Mouse (Mus musculus): Measurements from ENCODE around the gene Akip1.

Akip1 gene

GRCm38 (mm10) chr7:109703190-109704015 is at the start of gene Akip1, which contains the start of gene St5:
TSS of gene Akip1 (plus strand) at chr7:109703690.
TSS of gene St5 (minus strand) at chr7:109703605.
- DNase-seq (ENCODE audit: low spot score in 2 of 2): peak; percentile 98 to 99

GRCm38 (mm10) chr7:109654871-109655270 is 48.6 kb upstream of the Akip1 start:
- DNase-seq (ENCODE audit: low spot score in 2 of 2): no peak

- DNase-seq (ENCODE audit: low spot score in 2 of 2): no peak
Measured at GRCm38 (mm10) chr7:109657884-109658283, 45.6 kb upstream of the Akip1 start.

- DNase-seq (ENCODE audit: low spot score in 2 of 2): no peak
Measured at GRCm38 (mm10) chr7:109659278-109659677, 44.2 kb upstream of the Akip1 start.

GRCm38 (mm10) chr7:109662626-109663025 is 40.9 kb upstream of the Akip1 start:
- DNase-seq (ENCODE audit: low spot score in 2 of 2): no peak

- DNase-seq (ENCODE audit: low spot score in 2 of 2): no peak
Measured at GRCm38 (mm10) chr7:109666664-109667063, 36.8 kb upstream of the Akip1 start.

- DNase-seq (ENCODE audit: low spot score in 2 of 2): no peak
Measured at GRCm38 (mm10) chr7:109669426-109670170, 33.9 kb upstream of the Akip1 start.

GRCm38 (mm10) chr7:109671581-109672471 is 31.7 kb upstream of the Akip1 start:
- DNase-seq (ENCODE audit: low spot score in 2 of 2): peak; percentile 30 to 72

GRCm38 (mm10) chr7:109674944-109675628 is 28.4 kb upstream of the Akip1 start:
- no peak for DNase-seq (ENCODE audit: low spot score in 2 of 2)

- DNase-seq (ENCODE audit: low spot score in 2 of 2): no peak
Measured at GRCm38 (mm10) chr7:109680284-109680683, 23.2 kb upstream of the Akip1 start.

- no peak for DNase-seq (ENCODE audit: low spot score in 2 of 2)
Measured at GRCm38 (mm10) chr7:109680879-109681278, 22.6 kb upstream of the Akip1 start.

- DNase-seq (ENCODE audit: low spot score in 2 of 2): no peak
Measured at GRCm38 (mm10) chr7:109686585-109687128, 16.8 kb upstream of the Akip1 start.

GRCm38 (mm10) chr7:109690101-109690500 is 13.4 kb upstream of the Akip1 start:
- DNase-seq (ENCODE audit: low spot score in 2 of 2): no peak

- DNase-seq (ENCODE audit: low spot score in 2 of 2): no peak
Measured at GRCm38 (mm10) chr7:109690961-109691360, 12.5 kb upstream of the Akip1 start.

- DNase-seq (ENCODE audit: low spot score in 2 of 2): no peak
Measured at GRCm38 (mm10) chr7:109694576-109695338, 8.7 kb upstream of the Akip1 start.

GRCm38 (mm10) chr7:109695339-109695726 is 8.2 kb upstream of the Akip1 start:
- DNase-seq (ENCODE audit: low spot score in 2 of 2): no peak

- DNase-seq (ENCODE audit: low spot score in 2 of 2): no peak
Measured at GRCm38 (mm10) chr7:109700213-109700612, 3.3 kb upstream of the Akip1 start.

GRCm38 (mm10) chr7:109702721-109703120 is 769 bp upstream of the Akip1 start:
- DNase-seq (ENCODE audit: low spot score in 2 of 2): no peak

- DNase-seq (ENCODE audit: low spot score in 2 of 2): no peak
Measured at GRCm38 (mm10) chr7:109704016-109704377, 507 bp downstream of the Akip1 start.

GRCm38 (mm10) chr7:109704461-109704860 is 971 bp downstream of the Akip1 start:
- DNase-seq (ENCODE audit: low spot score in 2 of 2): no peak

Data from spleen, postnatal 4 days (tissue).